Mouse (Mus musculus) naive thymus-derived CD4-positive, alpha-beta T cell, adult 2 months (primary cell): ENCODE results near the gene Hexa.

Source experiments
- DNase-seq: peaks from one replicate; pipeline ENCODE4 v3.0.0-alpha.2; 2011; ENCODE audit warnings: low read depth

Hexa gene

DNA sequence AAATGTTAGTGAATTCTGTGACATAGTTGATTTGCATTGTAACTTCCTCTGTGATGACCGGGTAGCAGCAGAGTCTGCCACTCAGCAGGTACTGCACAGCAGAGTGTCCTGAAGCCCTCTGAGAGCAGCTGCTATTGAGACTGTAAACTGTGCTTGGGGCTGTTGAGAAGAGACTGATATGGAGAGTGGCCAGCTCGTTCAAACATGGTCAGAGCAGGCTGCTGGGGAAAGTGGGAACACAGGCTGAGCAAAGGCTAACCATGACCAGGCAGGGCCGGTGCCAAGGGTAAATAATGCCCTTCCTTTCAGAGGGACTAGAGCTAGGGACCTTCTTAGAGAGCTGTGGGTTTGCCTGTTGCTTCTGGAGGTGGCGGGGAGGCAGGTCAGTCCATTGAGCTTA lies 14.4 kb downstream of the Hexa start:
- DNase-seq = no peak

DNA sequence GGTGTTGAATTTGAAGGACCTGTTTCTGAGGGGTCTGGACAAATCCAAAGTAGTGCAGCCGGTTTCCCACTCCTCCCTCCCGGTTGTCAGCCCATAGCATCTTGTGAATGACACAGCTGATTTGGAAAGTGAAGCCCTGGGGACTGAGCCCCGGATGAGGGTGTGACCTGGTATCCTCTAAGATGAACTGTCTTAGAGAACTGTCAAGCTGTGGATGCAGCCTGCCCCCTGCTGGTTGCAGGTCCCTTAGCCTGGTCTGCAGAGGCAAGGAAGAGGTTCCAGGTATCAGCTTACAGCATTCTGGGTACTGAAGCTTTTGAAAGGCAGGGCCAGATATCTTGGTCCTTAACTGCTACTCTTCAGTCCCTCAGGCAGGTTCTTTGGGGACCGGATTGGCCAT lies 26.3 kb downstream of the Hexa start:
- peak; percentile 85 for DNase-seq

DNA sequence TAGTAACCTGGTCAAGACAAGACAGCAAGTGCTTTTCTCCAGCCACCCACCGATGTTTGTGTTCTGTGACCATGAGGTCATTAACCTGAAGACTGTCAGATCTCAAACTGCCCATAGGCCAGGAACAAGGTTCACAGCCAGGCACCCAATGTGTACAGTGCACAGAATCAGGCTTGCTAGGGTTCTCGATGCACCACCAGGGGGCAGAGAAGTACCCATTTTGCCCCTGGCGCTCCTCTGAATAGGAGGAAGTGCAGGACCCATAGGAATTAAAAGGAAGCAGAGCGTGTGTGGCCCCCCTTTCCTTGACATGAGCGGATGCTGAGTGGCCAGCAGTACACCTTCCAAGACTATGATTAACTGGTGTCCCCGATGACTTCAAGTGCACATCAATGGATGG lies 27.8 kb downstream of the Hexa start:
- peak; percentile 73 for DNase-seq

DNA sequence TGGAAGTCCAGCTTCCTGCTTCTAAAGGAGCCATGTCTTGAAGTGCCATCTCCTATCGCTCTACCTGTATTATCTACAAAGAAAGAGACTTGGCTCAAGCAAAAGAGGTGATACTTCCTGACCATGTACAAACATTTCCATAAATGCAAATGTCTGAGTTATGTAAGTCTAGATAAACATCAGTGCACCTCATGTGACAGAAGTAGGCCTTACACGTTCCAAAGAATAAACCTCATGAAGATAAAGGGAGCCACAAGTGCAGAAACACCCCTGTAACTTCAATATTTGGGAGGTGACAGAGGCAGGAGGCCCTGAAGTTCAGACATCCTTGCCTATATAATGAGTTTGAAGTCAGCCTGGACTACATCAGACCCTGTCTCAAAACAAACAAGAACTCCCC lies 32.5 kb downstream of the Hexa start:
- DNase-seq = no peak

DNA sequence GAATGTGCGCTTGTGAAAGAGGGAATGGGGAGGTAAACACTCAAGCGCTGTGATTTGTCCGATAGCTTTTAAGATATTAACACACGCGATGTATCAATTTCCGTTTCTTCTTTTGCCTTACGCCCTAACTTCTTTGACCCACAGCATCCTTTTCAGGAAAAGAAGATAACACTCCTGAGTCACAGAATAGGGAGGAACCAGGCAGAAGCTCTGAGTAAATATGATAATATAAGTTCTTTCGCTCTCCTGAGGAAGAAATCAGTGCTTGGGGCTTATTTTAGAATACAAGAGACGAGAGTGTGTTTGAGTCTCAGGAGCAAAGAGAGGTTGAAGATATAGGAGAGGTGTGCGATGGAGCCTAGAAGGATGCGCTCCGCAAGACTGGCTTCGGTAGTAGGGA lies 38.1 kb downstream of the Hexa start:
- DNase-seq = no peak

DNA sequence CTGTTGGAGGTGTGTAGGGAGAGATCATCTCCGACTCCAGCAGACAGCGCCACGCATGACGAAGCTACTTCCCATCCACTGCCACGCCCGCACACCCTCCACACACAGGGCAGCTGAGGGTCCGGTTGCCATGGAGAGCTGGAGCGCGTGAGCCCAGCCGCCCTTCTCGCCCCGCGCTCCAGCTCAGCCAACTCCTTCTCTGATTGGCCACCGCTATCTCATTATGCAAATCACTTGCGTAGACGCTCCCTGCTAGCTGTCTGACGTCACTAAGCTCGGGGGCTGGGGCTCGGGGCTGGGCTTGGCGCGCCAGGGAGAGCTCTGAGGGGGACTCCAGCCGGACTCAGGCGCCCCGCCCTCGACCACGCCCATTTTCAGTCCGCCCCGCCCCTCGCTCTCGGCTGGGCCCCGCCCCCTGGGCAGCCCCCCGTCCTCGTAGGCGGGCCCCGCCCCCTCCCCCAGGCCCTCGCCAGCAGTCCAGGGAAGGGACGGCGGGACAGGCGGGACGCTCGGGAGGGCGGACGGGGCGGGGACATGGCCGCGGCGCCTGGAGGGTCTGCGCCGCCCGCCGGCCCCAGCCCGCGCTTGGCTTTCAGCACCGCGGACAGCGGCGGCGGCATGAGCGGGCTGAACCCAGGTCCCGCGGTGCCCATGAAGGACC lies 38.6 kb downstream of the Hexa start, which contains the start of gene Celf6:
Celf6 (plus strand) TSS at position 74 of the 661 bp plus-strand sequence.
- DNase-seq = peak; percentile 52

DNA sequence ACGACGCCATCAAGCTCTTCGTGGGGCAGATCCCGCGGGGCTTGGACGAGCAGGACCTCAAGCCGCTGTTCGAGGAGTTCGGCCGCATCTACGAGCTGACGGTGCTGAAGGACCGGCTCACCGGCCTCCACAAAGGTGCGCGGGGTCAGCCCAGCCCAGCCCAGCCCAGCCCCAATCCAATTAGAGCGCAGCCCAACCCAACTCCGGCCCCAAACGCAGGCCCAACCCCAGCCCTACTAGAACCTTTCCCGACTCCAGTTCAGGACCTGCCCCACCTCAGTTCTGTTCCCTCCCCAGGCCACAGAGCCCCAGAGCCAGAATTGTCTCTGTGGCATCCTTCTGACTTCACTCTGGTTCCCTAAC lies 39.1 kb downstream of the Hexa start:
- DNase-seq = peak; percentile 14

DNA sequence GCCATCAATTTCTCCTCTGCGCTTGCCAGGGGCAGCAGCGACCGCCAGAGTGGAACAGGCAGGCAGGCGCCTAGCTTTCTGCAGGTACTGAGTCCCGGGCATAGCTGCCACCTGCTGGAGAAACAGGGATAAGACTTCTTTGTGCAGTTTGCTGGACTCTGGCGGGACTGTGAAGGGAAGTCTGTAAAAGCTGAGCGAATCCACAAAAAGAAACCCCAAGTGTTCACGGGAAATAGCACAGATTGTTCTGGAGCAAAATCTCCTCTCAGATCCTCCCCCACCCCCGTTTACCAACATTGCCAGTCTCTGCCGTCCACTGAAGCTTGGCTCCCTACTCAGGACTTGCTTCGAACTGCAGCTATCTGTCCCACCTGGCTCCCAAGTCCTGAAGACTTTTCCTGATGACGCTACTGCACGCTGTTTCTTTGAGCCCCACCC lies 45.5 kb downstream of the Hexa start:
- DNase-seq = peak; percentile 66

DNA sequence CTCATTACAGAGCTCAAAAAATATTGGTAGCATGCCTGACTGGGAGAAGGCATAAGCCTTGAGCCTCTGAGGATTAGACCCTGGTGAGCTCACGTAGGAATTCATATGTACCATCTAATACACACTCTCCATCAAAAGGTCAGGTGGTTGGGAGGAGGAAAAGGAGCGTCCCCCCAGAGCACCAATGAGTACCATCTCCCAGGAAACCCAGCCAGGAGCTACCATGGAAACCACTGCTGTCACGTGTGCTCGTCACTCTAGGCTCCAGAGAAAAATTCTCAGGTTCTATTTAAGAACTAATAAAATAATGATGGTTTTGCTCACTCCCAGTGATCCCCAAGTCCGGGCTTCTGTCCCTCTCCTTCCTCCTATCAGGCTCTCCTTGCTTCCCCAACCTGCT lies 48.9 kb downstream of the Hexa start:
- DNase-seq = no peak

DNA sequence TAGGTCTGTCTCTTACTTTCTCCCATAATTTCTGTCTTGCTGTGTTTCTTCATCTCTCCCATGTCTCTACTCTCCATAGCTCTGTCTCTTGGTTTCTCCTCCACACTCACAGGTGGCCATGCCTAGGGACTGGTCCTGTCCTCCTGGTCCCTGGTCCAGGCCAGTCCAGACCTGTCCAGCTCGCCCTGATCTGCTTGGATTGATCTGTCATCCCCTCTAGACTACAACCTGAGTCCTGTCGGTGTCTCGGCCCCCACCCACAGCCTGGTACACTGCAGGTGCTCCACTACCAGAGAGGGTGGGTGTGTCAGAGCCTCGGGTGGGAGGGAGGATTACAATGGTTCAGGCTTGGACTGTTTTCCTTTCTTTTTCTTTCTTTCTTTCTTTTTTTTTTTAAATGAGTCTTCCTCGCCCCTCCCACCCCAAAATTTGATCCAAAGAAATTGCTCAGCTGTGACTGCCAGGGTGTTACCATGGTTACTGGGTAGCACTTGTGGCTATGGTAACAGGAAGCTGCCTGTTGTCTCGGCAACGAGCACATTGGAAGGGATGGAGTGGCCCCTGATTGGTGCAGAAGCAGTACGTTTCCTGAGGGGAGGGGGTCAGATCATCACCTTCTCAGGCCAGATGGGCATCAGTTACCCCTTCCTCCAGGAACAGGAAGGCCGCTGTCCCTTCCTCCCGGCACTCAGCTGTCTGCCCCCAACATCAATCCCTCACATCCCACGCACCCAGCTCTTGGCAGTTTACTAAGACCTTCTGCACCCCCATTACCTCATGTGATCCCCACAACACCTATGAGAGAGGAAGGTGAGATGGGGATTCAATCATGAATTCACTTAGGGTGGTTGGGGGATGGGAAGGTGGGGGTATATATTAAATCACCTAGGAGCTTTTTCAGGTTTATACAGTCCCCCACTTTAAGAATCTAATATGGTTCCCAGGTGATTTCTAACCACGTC lies 49.7 kb downstream of the Hexa start:
- DNase-seq = no peak

DNA sequence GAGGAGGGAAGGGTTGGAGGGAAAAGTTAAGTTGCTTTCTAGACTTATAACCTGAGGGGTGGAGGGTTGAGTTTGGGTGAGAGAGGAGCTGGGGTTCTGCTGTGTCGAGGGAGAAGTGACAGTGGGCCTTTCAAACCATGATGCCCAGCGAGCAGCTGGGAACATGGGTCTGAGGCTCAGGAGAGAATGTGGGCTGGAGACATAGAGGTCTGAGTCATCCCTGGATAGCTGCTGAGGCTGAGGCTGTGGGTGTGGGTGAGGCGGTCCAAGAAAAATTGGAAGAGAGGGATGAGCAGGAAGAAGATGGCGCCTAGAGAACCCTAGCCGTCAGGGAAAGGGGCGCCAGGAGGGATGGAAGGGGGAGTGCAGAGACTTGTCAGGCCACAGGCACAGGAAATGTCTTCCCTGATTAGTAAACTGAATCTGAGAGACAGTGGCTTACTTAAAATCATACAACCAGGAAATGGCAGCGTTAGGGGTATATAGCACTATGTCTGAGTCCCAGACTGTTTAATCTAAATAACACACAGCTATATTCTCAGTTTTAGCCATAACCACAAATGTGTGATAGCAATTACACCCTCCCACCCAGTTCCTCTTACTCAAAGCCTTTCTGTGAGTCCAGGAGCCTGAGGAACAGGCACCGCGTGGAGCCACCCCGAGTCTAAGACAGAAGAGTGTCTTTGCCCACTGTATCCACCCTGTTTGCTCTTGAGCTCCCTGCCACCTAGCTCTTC lies 50.5 kb downstream of the Hexa start:
- DNase-seq = no peak

DNA sequence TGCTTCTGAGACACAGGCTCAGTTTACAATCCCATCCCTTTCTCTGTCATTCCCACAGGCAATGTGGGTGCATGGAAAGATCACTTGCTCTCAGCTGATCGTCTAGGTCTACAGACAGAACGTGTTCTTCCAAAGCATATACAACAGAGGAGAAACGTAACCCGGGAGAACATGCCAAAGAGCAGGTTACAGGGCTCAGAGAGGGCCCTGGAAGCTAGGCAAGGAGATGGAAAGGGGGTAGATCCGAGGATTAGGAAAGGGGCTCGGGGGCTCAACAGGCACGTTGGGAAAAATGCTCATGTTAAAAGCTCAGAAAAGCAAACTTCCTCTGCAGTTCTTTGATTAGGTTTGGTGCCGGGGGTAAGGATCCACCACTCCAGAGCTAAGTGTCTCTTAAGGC lies 62.3 kb downstream of the Hexa start:
- DNase-seq = no peak

DNA sequence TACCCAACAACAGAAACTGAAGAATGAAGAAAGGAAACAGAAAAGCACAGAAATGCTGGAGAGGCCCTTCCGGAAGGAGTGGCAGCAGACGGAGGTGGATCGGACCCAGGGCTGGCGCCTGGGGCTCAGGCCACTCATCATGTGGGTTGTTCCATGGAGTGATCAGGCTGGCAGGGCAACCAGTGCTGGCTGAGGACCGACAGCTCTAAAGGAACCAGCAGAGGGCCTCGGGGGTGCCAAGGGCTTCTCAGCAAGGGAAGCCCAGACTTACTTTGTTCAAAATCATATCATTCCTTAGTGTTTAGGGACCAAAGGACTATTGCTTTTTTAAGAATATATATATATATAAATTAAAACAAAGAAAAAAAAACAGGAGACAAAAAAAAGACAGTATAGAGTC lies 66.6 kb downstream of the Hexa start:
- DNase-seq = no peak

DNA sequence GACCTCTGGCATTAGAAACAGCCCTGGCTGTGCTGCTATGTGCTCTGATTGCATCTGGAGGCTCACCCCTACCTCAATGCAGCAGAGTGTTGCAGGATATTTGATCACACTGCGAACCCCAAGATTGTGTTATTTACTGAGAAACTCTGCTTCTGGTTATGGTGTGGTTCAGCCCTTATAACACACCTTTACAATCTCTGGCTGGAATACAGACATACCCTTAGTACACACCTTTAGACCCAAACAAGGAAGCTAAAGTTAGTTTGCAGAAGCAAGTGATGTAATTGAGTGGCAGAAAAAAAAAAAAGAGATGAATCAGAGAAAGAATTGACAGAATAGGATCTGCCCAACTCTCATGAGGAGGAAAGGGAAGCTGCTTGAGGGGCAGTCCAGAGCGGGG lies 71.6 kb downstream of the Hexa start:
- DNase-seq = no peak
